Mouse (Mus musculus): ENCODE measurements around the gene Gm26661.

Gene Gm26661

GRCm38 (mm10) chr14:7791532-7792159, at the start of gene Gm26661:
Gene Gm26661 (plus strand): TSS chr14:7791587.
- peak; percentile 57 to 73 for DNase-seq

GRCm38 (mm10) chr14:7748944-7749763, 42.2 kb upstream of the Gm26661 start:
- peak; percentile 27 to 65 for DNase-seq

GRCm38 (mm10) chr14:7749764-7750089, 41.7 kb upstream of the Gm26661 start:
- peak in 1 of 2 experiments; percentile 10 for DNase-seq

- DNase-seq, result peak; percentile 65 to 85
These were observed 25.6 kb upstream of the Gm26661 start for GRCm38 (mm10) chr14:7765569-7766314.

GRCm38 (mm10) chr14:7773714-7774389, 17.5 kb upstream of the Gm26661 start:
- DNase-seq, result peak in 1 of 2 experiments; percentile 8

GRCm38 (mm10) chr14:7786073-7786472, 5.3 kb upstream of the Gm26661 start:
- no peak for DNase-seq

- no peak for DNase-seq
These were observed 1.9 kb upstream of the Gm26661 start for GRCm38 (mm10) chr14:7789266-7790030.

GRCm38 (mm10) chr14:7791061-7791531, 291 bp upstream of the Gm26661 start:
- no peak for DNase-seq

GRCm38 (mm10) chr14:7795961-7796360, 4.6 kb downstream of the Gm26661 start:
- DNase-seq, result no peak

- no peak for DNase-seq
These were observed 9.2 kb downstream of the Gm26661 start for GRCm38 (mm10) chr14:7800611-7801010.

- DNase-seq, result peak; percentile 68 to 81
These were observed 10.4 kb downstream of the Gm26661 start for GRCm38 (mm10) chr14:7801831-7802230.

GRCm38 (mm10) chr14:7803874-7804557, 12.6 kb downstream of the Gm26661 start:
- DNase-seq, result peak; percentile 62 to 70

- DNase-seq, result no peak
These were observed 13.1 kb downstream of the Gm26661 start for GRCm38 (mm10) chr14:7804558-7804905.

- DNase-seq, result no peak
These were observed 16.3 kb downstream of the Gm26661 start for GRCm38 (mm10) chr14:7807711-7808110.

GRCm38 (mm10) chr14:7808501-7808981, 17.2 kb downstream of the Gm26661 start:
- no peak for DNase-seq

GRCm38 (mm10) chr14:7809043-7809955, 17.9 kb downstream of the Gm26661 start:
- no peak for DNase-seq

- peak; percentile 99 for DNase-seq
These were observed 26.5 kb downstream of the Gm26661 start, which contains the start of gene Flnb for GRCm38 (mm10) chr14:7817770-7818462. Gene Flnb (plus strand): TSS chr14:7817957.

GRCm38 (mm10) chr14:7818463-7819121, 27.2 kb downstream of the Gm26661 start:
- DNase-seq, result peak; percentile 59 to 64

- DNase-seq, result no peak
These were observed 28.1 kb downstream of the Gm26661 start for GRCm38 (mm10) chr14:7819446-7819845.
